Mouse (Mus musculus) forebrain, embryonic 13.5 days (tissue): ENCODE results near the gene Akap12. TPM values are rescaled to one million over a fixed set of nuclear protein-coding genes. Genes with fewer than 3 reads are reported as not detected.

ENCODE experiments used
- ATAC-seq: fragments of 200-750 bp; cut with Nextera tagmentation; 2 replicates; pipeline ENCODE4 v1.8.0; 2017
- H3K27ac ChIP-seq: fragments of 300-500 bp; sonication (generic); 2 replicates; pipeline ENCODE4 v1.5.1; 2015; ENCODE audit warnings: inconsistent platforms, mild to moderate bottlenecking, moderate library complexity
- H3K27me3 ChIP-seq: fragments of 300-500 bp; sonication (generic); 2 replicates; pipeline ENCODE4 v1.6.1; 2015; ENCODE audit warnings: mild to moderate bottlenecking, inconsistent platforms
- H3K36me3 ChIP-seq: fragments of 300-500 bp; sonication (generic); 2 replicates; pipeline ENCODE4 v1.6.1; 2015; ENCODE audit warnings: mild to moderate bottlenecking, inconsistent platforms; ENCODE audit not compliant: poor library complexity, severe bottlenecking
- H3K4me1 ChIP-seq: fragments of 300-500 bp; sonication (generic); 2 replicates; pipeline ENCODE4 v1.6.1; 2015; ENCODE audit warnings: inconsistent platforms
- H3K4me2 ChIP-seq: fragments of 300-500 bp; sonication (generic); 2 replicates; pipeline ENCODE4 v1.6.1; 2015; ENCODE audit warnings: inconsistent platforms, mild to moderate bottlenecking, moderate library complexity
- H3K4me3 ChIP-seq: fragments of 300-500 bp; sonication (generic); 2 replicates; pipeline ENCODE4 v1.5.1; 2015; ENCODE audit warnings: mild to moderate bottlenecking, inconsistent platforms
- H3K9ac ChIP-seq: fragments of 300-500 bp; sonication (generic); 2 replicates; pipeline ENCODE4 v1.6.1; 2015; ENCODE audit warnings: mild to moderate bottlenecking, inconsistent platforms
- H3K9me3 ChIP-seq: fragments of 300-500 bp; sonication (generic); replicated peaks from 2 replicates; pipeline ENCODE4 v1.6.1; 2016; ENCODE audit warnings: inconsistent platforms
- WGBS: fragments of 180-500 bp; shearing (Covaris S2); methylation state at CpG from one replicate; pipeline ENCODE4 v1.1.7; 2015; 5-methylcytosine and 5-hydroxymethylcytosine counted together
- polyA plus RNA-seq: library from polyadenylated mRNA; unstranded; fragments of >200 nt; fragmentation: Nextera tagmentation; extraction: Ambion mirVana; gene quantifications from 2 replicates; pipeline ENCODE4 v1.2.1, GENCODE M21; 2015

Akap12 gene
- 14.7 and 16.3 TPM in 2 replicates for polyA plus RNA-seq

DNA sequence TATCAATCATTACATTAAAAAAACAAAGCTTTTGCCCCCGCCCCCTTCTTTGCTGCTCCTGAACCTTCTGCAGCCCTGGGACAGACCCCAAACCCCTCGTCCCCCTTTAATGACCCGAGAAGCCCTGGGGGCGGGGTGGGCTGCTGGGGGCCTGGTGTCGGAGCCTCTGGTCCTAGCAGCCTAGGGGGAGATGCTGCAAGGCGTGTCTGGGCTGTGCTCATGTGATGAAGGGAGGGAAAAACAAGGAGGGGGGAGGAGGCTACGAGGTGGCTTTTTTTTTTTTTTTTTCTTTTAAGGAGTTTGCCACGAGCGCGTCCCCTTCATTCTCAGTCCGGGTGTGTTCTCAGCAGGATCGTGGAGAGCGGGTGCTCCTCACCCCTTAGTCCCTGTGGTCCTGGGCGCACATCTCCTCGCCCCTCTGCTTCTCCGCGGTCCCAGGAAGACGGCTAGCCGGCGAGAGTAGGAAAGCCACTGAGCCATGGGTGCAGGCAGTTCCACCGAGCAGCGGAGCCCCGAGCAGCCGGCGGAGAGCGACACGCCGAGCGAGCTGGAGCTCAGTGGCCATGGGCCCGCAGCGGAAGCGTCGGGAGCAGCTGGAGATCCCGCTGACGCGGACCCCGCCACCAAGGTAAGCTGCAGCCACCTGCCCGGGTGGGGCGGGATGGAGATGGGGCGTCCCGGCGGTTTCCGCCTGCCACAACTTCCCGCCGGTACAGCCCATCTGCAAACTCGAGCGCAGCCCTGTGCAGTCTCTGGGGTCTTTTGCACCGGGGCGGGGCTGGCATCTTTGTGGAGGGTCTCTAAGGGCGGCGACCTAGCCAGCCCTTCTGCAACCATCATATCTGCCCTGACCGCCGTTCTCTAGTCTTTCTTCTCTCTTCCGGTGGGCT lies at the start of gene Akap12:
Gene Akap12, plus strand, starts transcription at position 340 of the 890 bp plus-strand sequence.
- Histone ChIP-seq H3K4me2 (peak within 1 kb of the TSS; percentile 94), H3K4me1 (peaks cover 20% of the 10 kb centered on the region), H3K27ac (peak within 1 kb of the TSS; percentile 35), H3K9me3 (no peaks in the 10 kb centered on the region), H3K4me3 (peak within 1 kb of the TSS; percentile 68), H3K27me3 (no peaks in the 10 kb centered on the region), H3K36me3 (no peaks in the 10 kb centered on the region), H3K9ac (peak within 1 kb of the TSS; percentile 81)
- ATAC-seq: peak; percentile 83
- under 1% methylated on average over 54 of the region's 54 CpGs for WGBS

DNA sequence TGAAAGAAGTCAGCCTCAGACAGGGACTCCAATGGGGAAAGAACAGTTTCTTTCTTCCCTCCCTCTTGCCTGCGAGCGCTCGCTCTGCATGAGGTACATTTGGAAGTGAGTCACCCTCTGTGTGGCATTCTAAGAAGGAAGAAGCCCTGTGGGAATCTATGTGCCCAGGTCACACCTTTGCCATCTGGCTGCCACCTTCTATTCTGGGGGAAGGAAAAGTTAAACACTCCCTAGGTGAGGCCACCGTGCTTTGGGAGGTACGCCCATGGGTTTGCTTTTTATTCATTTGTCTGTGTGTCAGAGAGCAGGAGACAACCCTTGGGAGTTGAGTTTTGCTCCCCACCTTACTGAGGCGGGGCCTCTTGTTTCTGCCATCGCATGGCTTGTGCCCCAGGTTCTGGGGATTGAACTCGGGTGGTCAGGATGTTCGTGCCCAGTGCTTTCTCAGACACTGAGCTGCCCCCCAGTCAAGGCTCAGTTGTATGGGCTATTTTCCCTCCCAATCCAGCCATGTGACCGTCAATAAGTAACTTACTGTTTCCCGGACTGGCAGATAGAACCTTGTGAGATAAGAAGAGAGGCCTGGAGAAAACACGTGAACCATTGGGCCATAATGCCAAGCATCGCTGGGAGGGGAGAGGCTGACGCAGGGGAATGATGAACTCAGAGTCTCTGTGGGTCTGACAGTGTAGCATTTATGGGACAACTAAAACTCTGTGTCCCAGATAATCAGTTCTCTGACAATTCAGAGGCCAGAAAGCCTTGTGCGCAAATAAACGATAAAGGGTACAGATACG lies 35.4 kb upstream of the Akap12 start:
- Histone ChIP-seq H3K4me2 (no peak overlapping the region), H3K27me3 (no peaks in the 10 kb centered on the region), H3K36me3 (no peaks in the 10 kb centered on the region), H3K4me1 (peaks cover 8% of the 10 kb centered on the region; the same call in 1 of the 2 replicates), H3K9ac (no peak overlapping the region), H3K27ac (no peak overlapping the region), H3K9me3 (no peaks in the 10 kb centered on the region), H3K4me3 (no peak overlapping the region)
- no peak for ATAC-seq
- 84% methylated on average over 17 of the region's 17 CpGs for WGBS

DNA sequence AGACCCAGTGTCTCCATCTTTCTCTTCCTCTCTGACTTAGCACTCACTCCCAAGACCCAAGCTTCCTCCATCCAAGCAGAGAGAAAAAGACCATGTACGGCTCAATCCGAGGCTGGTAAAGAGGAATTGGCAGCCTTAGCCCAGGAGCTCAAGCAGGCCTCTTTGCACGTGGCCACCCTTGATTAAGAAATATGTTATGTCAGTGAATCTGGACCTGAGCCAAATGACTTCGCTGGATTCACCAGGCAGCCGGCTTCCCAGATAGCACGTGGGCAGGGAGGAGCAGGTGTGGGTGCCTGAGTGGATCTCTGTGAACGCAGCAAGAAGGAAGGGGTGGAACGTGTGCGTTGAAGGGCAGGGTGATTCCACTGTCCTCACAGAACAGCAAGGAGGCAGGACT lies 33.1 kb upstream of the Akap12 start:
- no peak overlapping the region for H3K27ac ChIP-seq
- no peak overlapping the region for H3K4me3 ChIP-seq
- no peaks in the 10 kb centered on the region for H3K36me3 ChIP-seq
- H3K9ac ChIP-seq: no peak overlapping the region
- peaks cover 8% of the 10 kb centered on the region; the same call in 1 of the 2 replicates for H3K4me1 ChIP-seq
- no peak overlapping the region for H3K4me2 ChIP-seq
- WGBS: 30% methylated on average over 9 of the region's 9 CpGs
- H3K9me3 ChIP-seq: no peaks in the 10 kb centered on the region
- H3K27me3 ChIP-seq: no peaks in the 10 kb centered on the region
- peak; percentile 66 for ATAC-seq

DNA sequence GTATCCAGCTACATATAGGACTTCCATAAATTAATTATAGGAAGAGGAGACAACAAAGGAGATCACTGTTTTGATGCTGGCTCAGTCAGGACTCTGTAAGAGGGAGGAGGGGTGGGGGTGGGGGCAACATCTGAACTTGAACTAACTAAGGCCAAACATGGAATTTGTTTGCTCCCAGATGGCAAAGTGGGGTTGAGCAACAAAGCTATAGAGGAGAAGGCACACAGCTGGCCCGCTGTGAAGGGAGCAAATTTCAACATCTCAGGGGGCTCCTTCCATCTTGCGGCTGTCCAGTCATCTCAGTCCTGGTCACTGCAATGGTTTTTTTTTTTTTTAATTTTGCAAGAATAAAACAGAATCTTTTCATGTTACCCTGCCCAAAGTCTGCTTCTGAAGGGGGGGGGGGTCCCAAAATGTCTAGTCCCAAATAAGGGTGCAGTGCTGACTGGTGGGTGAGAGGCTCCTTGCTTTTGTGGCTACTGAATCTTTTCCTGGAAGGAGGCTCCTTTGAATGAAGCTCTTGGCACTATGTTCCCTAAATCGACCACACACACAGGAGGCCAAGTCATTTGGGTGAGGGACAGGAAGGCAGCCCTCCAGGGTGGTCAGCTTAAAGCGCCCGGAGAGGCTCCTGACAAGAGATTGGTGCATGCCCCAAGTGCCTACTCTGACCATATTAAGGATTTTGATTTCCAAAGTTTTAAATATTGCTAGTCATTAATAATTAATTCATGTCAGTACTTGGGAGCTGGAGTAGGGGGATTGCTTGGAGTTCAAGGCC lies 26.2 kb upstream of the Akap12 start:
- H3K9ac ChIP-seq: no peak overlapping the region
- WGBS: 76% methylated on average over 5 of the region's 5 CpGs
- no peak for ATAC-seq
- no peaks in the 10 kb centered on the region for H3K9me3 ChIP-seq
- no peaks in the 10 kb centered on the region for H3K27me3 ChIP-seq
- H3K4me1 ChIP-seq: no peaks in the 10 kb centered on the region
- no peaks in the 10 kb centered on the region for H3K36me3 ChIP-seq
- no peak overlapping the region for H3K4me3 ChIP-seq
- no peak overlapping the region for H3K4me2 ChIP-seq
- H3K27ac ChIP-seq: no peak overlapping the region

DNA sequence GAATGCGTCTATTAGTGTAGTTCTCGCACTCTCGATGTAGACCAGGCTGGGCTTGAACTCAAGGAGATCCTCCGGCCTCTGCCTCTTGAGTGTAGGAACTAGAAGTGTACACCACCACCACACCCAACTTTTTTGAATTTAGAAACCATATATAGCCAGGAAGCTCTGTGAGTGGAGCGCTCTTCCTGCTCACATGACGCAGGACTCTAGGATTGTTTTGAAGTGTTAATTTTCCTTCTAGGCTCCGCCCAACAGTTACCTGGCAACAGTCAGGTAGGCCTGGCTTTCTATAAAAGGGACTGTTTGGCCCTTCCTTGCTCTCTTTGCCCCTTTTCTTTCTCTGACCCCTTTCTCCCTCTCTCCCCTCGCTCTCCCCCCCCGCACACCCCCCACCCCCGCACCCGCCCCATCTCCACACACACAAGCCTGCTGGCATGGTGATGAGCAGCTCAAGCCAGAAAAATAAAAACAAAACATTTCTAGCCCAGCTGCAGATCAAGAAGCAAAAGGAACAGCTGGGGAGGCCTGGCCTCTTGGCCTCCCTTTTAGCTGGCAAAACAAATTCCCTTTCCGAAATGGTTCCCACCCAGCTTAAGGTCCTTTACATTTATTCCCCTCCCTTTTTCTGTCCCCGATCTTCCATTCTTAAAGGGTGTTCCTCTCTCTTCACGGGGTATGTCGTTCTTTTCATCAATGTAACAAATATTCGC lies 22.4 kb upstream of the Akap12 start:
- Histone ChIP-seq H3K4me3 (no peak overlapping the region), H3K4me2 (no peak overlapping the region), H3K9me3 (no peaks in the 10 kb centered on the region), H3K27me3 (no peaks in the 10 kb centered on the region), H3K36me3 (no peaks in the 10 kb centered on the region), H3K9ac (no peak overlapping the region), H3K4me1 (no peaks in the 10 kb centered on the region), H3K27ac (no peak overlapping the region)
- ATAC-seq: no peak
- 89% methylated on average over 14 of the region's 16 CpGs for WGBS

DNA sequence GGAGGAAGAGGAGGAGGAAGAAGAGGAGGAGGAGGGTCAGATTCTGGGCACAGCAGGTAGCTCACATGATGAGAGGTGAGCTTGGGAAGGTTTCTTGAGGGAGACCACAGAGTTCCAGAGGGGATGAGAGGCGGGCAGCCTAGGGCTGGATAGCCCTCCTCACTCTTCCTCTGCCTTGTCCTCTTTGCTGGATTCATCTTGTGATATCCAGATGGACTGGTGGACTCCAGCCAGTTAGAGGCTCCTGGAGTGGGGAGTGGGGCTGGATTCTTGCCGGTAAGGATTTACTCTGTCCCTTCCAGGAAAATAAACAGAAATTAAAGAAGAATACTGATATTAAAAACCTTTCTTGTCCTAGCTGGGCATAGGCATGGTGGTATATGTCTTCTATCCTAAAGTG lies 20.4 kb upstream of the Akap12 start:
- ATAC-seq: no peak
- Histone ChIP-seq H3K9ac (no peak overlapping the region), H3K4me2 (no peak overlapping the region), H3K9me3 (no peaks in the 10 kb centered on the region), H3K27ac (no peak overlapping the region), H3K36me3 (no peaks in the 10 kb centered on the region), H3K4me1 (no peaks in the 10 kb centered on the region), H3K4me3 (no peak overlapping the region), H3K27me3 (no peaks in the 10 kb centered on the region)
- WGBS: 88% methylated on average over 2 of the region's 2 CpGs

DNA sequence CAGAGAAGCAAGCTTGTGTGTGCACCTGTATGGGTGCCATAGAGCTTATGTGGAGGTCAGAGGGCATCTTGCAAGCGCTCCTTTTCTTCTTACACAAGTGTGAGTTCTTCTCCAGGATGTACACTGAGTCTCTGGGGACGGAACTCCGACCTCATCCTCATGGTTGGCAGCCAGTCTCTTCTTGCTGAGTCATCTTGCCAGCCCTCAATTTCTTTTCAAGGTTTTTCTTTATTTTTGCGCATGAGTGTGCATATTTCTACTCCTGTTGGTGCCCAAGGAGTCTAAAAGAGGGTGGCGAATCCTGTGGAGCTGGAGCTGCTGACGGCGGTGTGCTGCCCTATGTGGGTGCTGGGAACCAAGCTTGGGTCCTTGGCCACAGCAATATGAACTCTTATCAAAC lies 19.8 kb upstream of the Akap12 start:
- no peaks in the 10 kb centered on the region for H3K4me1 ChIP-seq
- no peak for ATAC-seq
- H3K9me3 ChIP-seq: no peaks in the 10 kb centered on the region
- no peak overlapping the region for H3K9ac ChIP-seq
- H3K36me3 ChIP-seq: no peaks in the 10 kb centered on the region
- H3K4me2 ChIP-seq: no peak overlapping the region
- 91% methylated on average over 7 of the region's 7 CpGs for WGBS
- H3K27ac ChIP-seq: no peak overlapping the region
- no peak overlapping the region for H3K4me3 ChIP-seq
- H3K27me3 ChIP-seq: no peaks in the 10 kb centered on the region

DNA sequence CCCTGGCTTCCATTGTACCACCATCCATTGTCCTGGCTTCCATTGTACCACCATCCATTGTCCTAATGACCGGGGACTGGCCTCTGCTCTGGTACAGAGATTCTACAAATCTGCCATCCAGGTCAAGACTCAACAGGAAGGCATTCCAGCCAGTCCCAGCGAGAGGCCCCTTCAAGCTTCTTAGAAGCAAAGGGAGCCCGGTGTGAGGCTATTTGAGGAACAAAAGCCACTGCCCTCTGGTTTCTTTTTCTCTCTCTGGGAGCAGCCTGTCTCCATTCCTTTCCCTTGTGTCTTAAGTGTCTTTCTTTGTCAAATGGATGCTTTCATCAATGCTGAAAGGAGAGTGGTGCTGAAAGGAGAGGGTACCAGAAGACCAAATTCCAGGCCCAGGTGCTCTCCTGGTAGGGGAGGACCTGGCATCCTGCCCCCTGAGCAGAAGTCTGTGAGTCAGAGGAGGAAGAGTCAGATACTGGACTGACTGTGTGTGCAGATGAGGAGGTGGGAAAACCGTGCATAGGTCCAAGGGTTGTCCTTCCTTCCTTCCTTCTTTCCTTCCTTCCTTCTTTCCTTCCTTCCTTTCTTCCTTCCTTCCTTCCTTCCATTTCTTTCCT lies 16.8 kb upstream of the Akap12 start:
- H3K27ac ChIP-seq: no peak overlapping the region
- no peaks in the 10 kb centered on the region for H3K4me1 ChIP-seq
- H3K4me3 ChIP-seq: no peak overlapping the region
- no peaks in the 10 kb centered on the region for H3K36me3 ChIP-seq
- no peak overlapping the region for H3K9ac ChIP-seq
- ATAC-seq: no peak
- no peaks in the 10 kb centered on the region for H3K9me3 ChIP-seq
- whole genome bisulfite sequencing: 8% methylated on average over 4 of the region's 4 CpGs
- no peaks in the 10 kb centered on the region for H3K27me3 ChIP-seq
- no peak overlapping the region for H3K4me2 ChIP-seq

DNA sequence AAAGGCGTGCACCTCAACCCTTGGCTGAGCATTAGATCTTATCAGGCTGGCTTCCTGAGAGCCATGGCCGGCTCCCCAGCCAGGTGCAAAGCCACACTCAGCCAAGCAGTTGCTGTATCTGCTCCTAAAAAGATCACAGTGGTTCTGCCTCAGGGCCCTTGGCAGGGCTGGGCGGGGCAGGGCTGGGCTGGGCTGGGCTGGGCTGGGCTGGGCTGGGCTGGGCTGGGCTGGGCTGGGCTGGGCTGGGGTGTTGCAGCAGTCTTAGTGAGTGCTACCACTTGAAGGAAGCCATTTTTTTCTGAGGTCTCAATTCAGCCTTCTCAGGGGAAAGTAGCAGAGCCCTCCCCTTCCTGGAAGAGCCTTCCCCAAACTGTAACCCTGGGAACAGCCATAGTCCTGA lies 15.5 kb upstream of the Akap12 start:
- WGBS: 95% methylated on average over 3 of the region's 3 CpGs
- Histone ChIP-seq H3K27me3 (no peaks in the 10 kb centered on the region), H3K9me3 (no peaks in the 10 kb centered on the region), H3K4me1 (no peaks in the 10 kb centered on the region), H3K36me3 (no peaks in the 10 kb centered on the region), H3K27ac (no peak overlapping the region), H3K9ac (no peak overlapping the region), H3K4me3 (no peak overlapping the region), H3K4me2 (no peak overlapping the region)
- no peak for ATAC-seq

DNA sequence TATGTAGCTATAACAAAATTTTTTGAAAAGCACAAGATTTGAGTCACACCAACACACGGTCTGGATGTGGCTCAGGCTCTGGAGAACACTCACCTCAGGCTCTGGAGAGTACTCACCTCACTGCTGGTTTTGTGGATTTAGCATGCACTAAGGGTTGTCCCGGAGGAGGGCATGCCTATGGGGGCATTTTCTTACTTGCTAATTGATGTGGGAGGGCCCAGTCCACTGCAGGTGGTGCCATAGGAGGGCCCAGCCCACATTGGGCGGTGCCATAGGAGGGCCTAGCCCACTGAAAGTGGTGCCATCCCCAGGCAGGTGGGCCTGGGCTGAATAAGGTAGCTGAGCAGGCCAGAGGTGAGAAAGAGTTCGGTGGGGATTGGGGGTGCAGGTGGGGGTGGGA lies 12.6 kb upstream of the Akap12 start:
- H3K9me3 ChIP-seq: no peaks in the 10 kb centered on the region
- H3K27me3 ChIP-seq: no peaks in the 10 kb centered on the region
- no peaks in the 10 kb centered on the region for H3K36me3 ChIP-seq
- no peak overlapping the region for H3K4me2 ChIP-seq
- WGBS: 70% methylated on average over 4 of the region's 4 CpGs
- no peaks in the 10 kb centered on the region for H3K4me1 ChIP-seq
- no peak overlapping the region for H3K4me3 ChIP-seq
- H3K9ac ChIP-seq: no peak overlapping the region
- no peak for ATAC-seq
- H3K27ac ChIP-seq: no peak overlapping the region

DNA sequence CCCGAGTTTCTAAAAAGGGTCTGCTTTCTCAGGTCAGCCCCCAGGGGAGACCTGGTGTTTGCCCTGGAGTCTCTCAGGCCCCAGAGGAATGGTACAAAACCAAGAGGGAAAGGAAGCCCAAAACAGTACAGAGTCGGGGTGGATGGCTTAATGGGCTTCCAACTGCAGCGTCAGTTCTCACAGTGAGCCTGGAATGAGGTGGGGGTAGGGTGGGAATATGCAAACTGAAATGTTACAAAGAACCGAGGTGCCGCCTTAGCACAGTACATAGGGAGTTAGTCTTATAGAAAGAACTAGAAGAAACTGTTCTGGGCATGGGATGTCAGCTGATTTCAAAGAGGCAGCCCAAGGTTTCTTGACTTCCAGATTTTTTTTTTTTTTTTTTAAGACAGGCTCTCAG lies 11.7 kb upstream of the Akap12 start:
- 48% methylated on average over 5 of the region's 5 CpGs for WGBS
- Histone ChIP-seq H3K27ac (no peak overlapping the region), H3K27me3 (no peaks in the 10 kb centered on the region), H3K36me3 (no peaks in the 10 kb centered on the region), H3K9me3 (no peaks in the 10 kb centered on the region), H3K9ac (no peak overlapping the region), H3K4me1 (no peaks in the 10 kb centered on the region), H3K4me3 (no peak overlapping the region), H3K4me2 (no peak overlapping the region)
- no peak for ATAC-seq
